Mouse (Mus musculus) embryonic facial prominence, embryonic 14.5 days (tissue): ENCODE data around the gene Zfyve16. TPM values are rescaled to one million over a fixed set of nuclear protein-coding genes. Genes with fewer than 3 reads are reported as not detected.

Experiments
- ATAC-seq: fragments of 200-750 bp; cut with Nextera tagmentation; 2 replicates; pipeline ENCODE4 v1.8.0; 2017; ENCODE audit warnings: low read depth, moderate number of reproducible peaks, moderate TSS enrichment
- DNase-seq: peaks from one replicate; pipeline ENCODE4 v3.0.0-alpha.2; 2015; ENCODE audit warnings: low spot score
- H3K27ac ChIP-seq: fragments of 300-500 bp; sonication (generic); replicated peaks from 2 replicates; pipeline ENCODE4 v1.5.1; 2014; ENCODE audit warnings: low read depth, mild to moderate bottlenecking, low read length, moderate library complexity
- H3K27me3 ChIP-seq: fragments of 300-500 bp; sonication (generic); replicated peaks from 2 replicates; pipeline ENCODE4 v1.6.1; 2014; ENCODE audit warnings: low read length; ENCODE audit not compliant: control insufficient read depth, insufficient read depth
- H3K36me3 ChIP-seq: fragments of 300-500 bp; sonication (generic); 2 replicates; pipeline ENCODE4 v1.6.1; 2014; ENCODE audit warnings: low read length, mixed read lengths; ENCODE audit not compliant: control insufficient read depth, insufficient read depth
- H3K4me1 ChIP-seq: fragments of 300-500 bp; sonication (generic); 2 replicates; pipeline ENCODE4 v1.6.1; 2014; ENCODE audit warnings: antibody characterized with exemption, low read length; ENCODE audit not compliant: control insufficient read depth, insufficient read depth
- H3K4me2 ChIP-seq: fragments of 300-500 bp; sonication (generic); 2 replicates; pipeline ENCODE4 v1.6.1; 2014; ENCODE audit warnings: low read depth, mild to moderate bottlenecking, low read length, moderate library complexity, mixed read lengths
- H3K4me3 ChIP-seq: fragments of 300-500 bp; sonication (generic); 2 replicates; pipeline ENCODE4 v1.5.1; 2014; ENCODE audit warnings: low read depth, mild to moderate bottlenecking, low read length
- H3K9ac ChIP-seq: fragments of 300-500 bp; sonication (generic); 2 replicates; pipeline ENCODE4 v1.6.1; 2014; ENCODE audit warnings: low read depth, mild to moderate bottlenecking, low read length, moderate library complexity, mixed read lengths
- H3K9me3 ChIP-seq: fragments of 300-500 bp; sonication (generic); 2 replicates; pipeline ENCODE4 v1.6.1; 2016; ENCODE audit warnings: low read length; ENCODE audit not compliant: control insufficient read depth
- whole genome bisulfite sequencing: fragments of 180-500 bp; shearing (Covaris S2); extraction: QIAGEN DNeasy Blood & Tissue Kit; methylation state at CpG from one replicate; pipeline ENCODE4 v1.1.7; 2014; 5-methylcytosine and 5-hydroxymethylcytosine counted together
- polyA plus RNA-seq: library from polyadenylated mRNA; unstranded; fragments of >200 nt; fragmentation: Nextera tagmentation; extraction: Ambion mirVana; gene quantifications from 2 replicates; pipeline ENCODE4 v1.2.1, GENCODE M21; 2014

Zfyve16 gene
- polyA plus RNA-seq, 1 experiment from 2014 or later, result 14.1 TPM

- Histone ChIP-seq H3K4me1 (no peaks in the 10 kb centered on the region), H3K27me3 (no peaks in the 10 kb centered on the region), H3K4me3 (no peak overlapping the region), H3K4me2 (no peak overlapping the region), H3K27ac (no peak overlapping the region), H3K9ac (no peak overlapping the region), H3K36me3 (no peaks in the 10 kb centered on the region), H3K9me3 (no peaks in the 10 kb centered on the region)
- no peak for DNase-seq
- no peak for ATAC-seq
- WGBS, result 67% methylated on average over 6 of the region's 6 CpGs
These were observed 10.3 kb upstream of the Zfyve16 start for GRCm38 (mm10) chr13:92540997-92541396.

GRCm38 (mm10) chr13:92539126-92539525 is 8.5 kb upstream of the Zfyve16 start:
- Histone ChIP-seq H3K27me3 (no peaks in the 10 kb centered on the region), H3K9ac (no peak overlapping the region), H3K27ac (no peak overlapping the region), H3K4me1 (no peaks in the 10 kb centered on the region), H3K9me3 (no peaks in the 10 kb centered on the region), H3K4me3 (no peak overlapping the region), H3K4me2 (no peak overlapping the region), H3K36me3 (no peaks in the 10 kb centered on the region)
- DNase-seq, result no peak
- peak; percentile 60; the same call in 1 of the 2 replicates for ATAC-seq
- WGBS, result 46% methylated on average over 4 of the region's 4 CpGs

GRCm38 (mm10) chr13:92533801-92534200 is 3.1 kb upstream of the Zfyve16 start:
- Histone ChIP-seq H3K27ac (no peak overlapping the region), H3K4me1 (peaks cover 7% of the 10 kb centered on the region; the same call in 1 of the 2 replicates), H3K36me3 (no peaks in the 10 kb centered on the region), H3K27me3 (no peaks in the 10 kb centered on the region), H3K9ac (no peak overlapping the region), H3K4me3 (no peak overlapping the region), H3K9me3 (no peaks in the 10 kb centered on the region), H3K4me2 (no peak overlapping the region)
- WGBS, result 51% methylated on average over 2 of the region's 2 CpGs
- ATAC-seq (no peak), DNase-seq (no peak)

- Histone ChIP-seq H3K27me3 (no peaks in the 10 kb centered on the region), H3K36me3 (no peaks in the 10 kb centered on the region), H3K9me3 (no peaks in the 10 kb centered on the region), H3K4me3 (no peak overlapping the region), H3K27ac (no peak overlapping the region), H3K4me2 (no peak overlapping the region), H3K4me1 (peaks cover 7% of the 10 kb centered on the region; the same call in 1 of the 2 replicates), H3K9ac (no peak overlapping the region)
- DNase-seq (no peak), ATAC-seq (no peak)
- 73% methylated on average over 2 of the region's 2 CpGs for WGBS
These were observed 1.5 kb upstream of the Zfyve16 start for GRCm38 (mm10) chr13:92532216-92532615.

GRCm38 (mm10) chr13:92531237-92531636 is 569 bp upstream of the Zfyve16 start:
- H3K36me3 ChIP-seq, result no peaks in the 10 kb centered on the region
- 4% methylated on average over 15 of the region's 15 CpGs for WGBS
- peak overlapping the region; percentile 69 for H3K4me2 ChIP-seq
- peak overlapping the region; percentile 84 for H3K27ac ChIP-seq
- peaks cover 7% of the 10 kb centered on the region; the same call in 1 of the 2 replicates for H3K4me1 ChIP-seq
- H3K9me3 ChIP-seq, result no peaks in the 10 kb centered on the region
- DNase-seq, result no peak
- peak; percentile 3; the same call in 1 of the 2 replicates for ATAC-seq
- H3K9ac ChIP-seq, result peak overlapping the region; percentile 92
- no peaks in the 10 kb centered on the region for H3K27me3 ChIP-seq
- H3K4me3 ChIP-seq, result peak overlapping the region; percentile 62

GRCm38 (mm10) chr13:92529828-92530720 is 594 bp downstream of the Zfyve16 start:
- WGBS, result 3% methylated on average over 24 of the region's 47 CpGs
- no peaks in the 10 kb centered on the region for H3K27me3 ChIP-seq

GRCm38 (mm10) chr13:92523178-92523813 is 7.4 kb downstream of the Zfyve16 start:
- no peak overlapping the region for H3K9ac ChIP-seq

More at GRCm38 (mm10) chr13:92529828-92530720, 594 bp downstream of the Zfyve16 start:
- no peak; the same call in 1 of the 2 replicates for ATAC-seq
- H3K4me2 ChIP-seq, result peak overlapping the region; percentile 69
- H3K9ac ChIP-seq, result peak overlapping the region; percentile 92
- H3K4me1 ChIP-seq, result peaks cover 7% of the 10 kb centered on the region; the same call in 1 of the 2 replicates
- peak; percentile 67 for DNase-seq
- H3K9me3 ChIP-seq, result no peaks in the 10 kb centered on the region
- peak overlapping the region; percentile 84 for H3K27ac ChIP-seq
- peak overlapping the region; percentile 62 for H3K4me3 ChIP-seq
- no peaks in the 10 kb centered on the region for H3K36me3 ChIP-seq

GRCm38 (mm10) chr13:92504871-92505270 is 25.8 kb downstream of the Zfyve16 start:
- Histone ChIP-seq H3K4me2 (no peak overlapping the region), H3K9me3 (no peaks in the 10 kb centered on the region), H3K27me3 (no peaks in the 10 kb centered on the region), H3K4me1 (no peaks in the 10 kb centered on the region), H3K36me3 (peaks cover 59% of the 10 kb centered on the region), H3K4me3 (no peak overlapping the region), H3K27ac (no peak overlapping the region), H3K9ac (no peak overlapping the region)
- no peak for ATAC-seq
- DNase-seq, result no peak
- 82% methylated on average over 12 of the region's 12 CpGs for WGBS

More at GRCm38 (mm10) chr13:92523178-92523813, 7.4 kb downstream of the Zfyve16 start:
- Histone ChIP-seq H3K4me3 (no peak overlapping the region), H3K27ac (no peak overlapping the region), H3K4me1 (no peaks in the 10 kb centered on the region), H3K4me2 (no peak overlapping the region), H3K36me3 (peaks cover 44% of the 10 kb centered on the region), H3K9me3 (no peaks in the 10 kb centered on the region), H3K27me3 (no peaks in the 10 kb centered on the region)
- no peak for DNase-seq
- no peak for ATAC-seq
- WGBS, result 92% methylated on average over 5 of the region's 5 CpGs
